Mouse (Mus musculus) hematopoietic stem cell, adult 5-6 weeks (primary cell): ENCODE results near the gene Pawr. TPM values are rescaled to one million over a fixed set of nuclear protein-coding genes. Genes with fewer than 3 reads are reported as not detected.

Experiments
- ATAC-seq, 2 experiments: fragments of 125-278 bp in 1 of 2; replicated peaks in 1 of 2; 2 replicates each; pipeline ENCODE4 v1.8.0; 2016 to 2017; ENCODE audit warnings: inconsistent platforms in 2 of 2, mild to moderate bottlenecking in 2 of 2, moderate number of reproducible peaks in 2 of 2, low read depth in 1 of 2, moderate TSS enrichment in 1 of 2; ENCODE audit not compliant: low FRiP score in 2 of 2, poor library complexity in 2 of 2, severe bottlenecking in 2 of 2, insufficient read depth in 1 of 2, low TSS enrichment in 1 of 2
- total RNA-seq: library from RNA; stranded (forward); fragments of 172-1452, 232-1000 nt; gene quantifications from 2 replicates; pipeline ENCODE4 v1.2.3, GENCODE M21; 2017

Gene Pawr
- total RNA-seq, 1 experiment from 2014 or later: 1.8 TPM

DNA sequence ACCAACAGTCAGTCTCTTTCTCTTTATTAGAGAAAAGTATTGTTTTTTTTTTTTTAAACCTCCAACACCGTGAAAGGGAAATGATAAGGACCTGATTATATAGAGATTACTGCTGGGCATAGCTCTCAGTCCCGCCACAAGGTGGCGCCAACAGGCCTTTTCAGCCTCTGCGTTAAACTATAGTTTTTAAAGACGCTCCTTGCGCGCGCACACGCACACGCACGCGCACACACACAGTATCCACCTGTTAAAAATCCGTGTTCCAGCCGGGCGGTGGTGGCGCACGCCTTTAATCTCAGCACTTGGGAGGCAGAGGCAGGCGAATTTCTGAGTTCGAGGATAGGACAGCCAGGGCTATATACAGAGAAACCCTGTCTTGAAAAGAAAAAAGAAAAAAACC is 31.1 kb upstream of the Pawr start:
- ATAC-seq: peak; percentile 91

DNA sequence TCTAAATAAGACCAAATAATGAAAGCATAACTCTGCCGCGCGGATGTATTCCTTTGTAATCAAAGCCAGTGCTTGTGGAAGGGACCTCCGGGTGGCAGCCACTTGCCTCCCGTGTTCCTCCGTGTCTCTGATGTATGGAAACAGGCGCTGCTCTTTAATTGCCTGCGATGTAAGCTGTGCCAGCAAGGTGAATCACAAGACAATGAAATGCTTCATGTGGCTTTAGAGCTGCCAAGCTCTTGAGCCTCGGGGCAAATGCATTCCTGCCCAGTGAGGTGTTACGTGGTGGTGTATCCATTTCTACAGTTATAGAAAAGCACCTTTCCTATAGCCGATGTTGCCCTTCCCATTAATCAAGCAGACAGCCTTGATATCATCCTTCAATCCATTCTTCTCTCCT is 24.1 kb upstream of the Pawr start:
- no peak for ATAC-seq

DNA sequence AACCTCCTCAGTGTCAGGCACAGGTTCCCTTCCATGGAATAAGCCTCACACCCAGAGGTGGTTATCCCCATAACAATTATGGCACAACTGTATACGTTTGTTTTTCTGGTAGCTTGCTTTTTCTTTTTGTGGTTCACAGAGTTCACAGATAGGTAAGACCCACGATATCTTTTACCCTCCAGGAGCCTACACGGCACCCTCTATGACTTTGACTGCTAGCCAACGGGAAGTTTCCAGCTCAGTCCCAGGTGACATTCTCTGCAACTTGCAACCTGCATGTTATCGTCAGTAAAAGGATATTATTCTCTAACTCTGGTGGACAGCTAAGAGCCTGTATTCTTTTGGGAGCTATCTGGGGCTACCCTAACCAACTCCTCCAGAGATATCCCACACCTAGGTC is 21.7 kb upstream of the Pawr start:
- ATAC-seq: no peak

DNA sequence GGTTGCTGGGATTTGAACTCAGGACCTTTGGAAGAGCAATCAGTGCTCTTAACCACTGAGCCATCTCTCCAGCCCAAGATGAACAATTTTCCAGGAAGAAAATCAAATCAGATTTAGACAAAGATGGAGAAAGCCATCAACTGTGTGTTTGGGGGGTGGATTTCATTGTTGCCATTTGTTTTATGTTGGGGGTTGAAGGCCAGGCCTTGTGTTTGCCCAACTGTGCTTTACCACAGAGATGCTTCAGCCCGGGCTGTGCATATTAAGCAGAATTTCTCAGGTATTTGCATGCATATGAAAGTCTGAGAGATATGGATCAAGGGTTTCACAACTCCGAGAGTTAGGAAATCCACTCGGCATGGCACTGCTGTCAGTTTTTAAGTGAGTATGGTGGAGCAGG is 20.5 kb upstream of the Pawr start:
- no peak for ATAC-seq

DNA sequence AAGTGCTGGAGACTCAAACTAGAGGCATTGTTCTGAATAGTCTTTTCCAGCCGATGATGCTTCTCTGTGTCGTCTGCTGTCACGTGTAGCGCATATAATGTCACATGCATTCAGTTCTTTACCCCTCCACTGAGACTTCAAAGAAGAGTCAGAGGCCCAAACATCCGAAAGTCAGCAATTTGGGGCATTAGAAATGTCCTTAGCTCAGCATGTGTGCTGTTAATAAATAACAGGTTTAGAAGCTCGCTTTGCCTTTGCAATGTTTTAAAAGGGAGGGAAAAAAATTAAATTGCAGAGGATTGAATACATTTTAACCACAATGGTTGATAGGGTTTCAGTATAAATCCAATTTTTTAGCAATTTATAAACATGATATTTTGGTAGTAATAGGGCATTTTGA is 18.1 kb upstream of the Pawr start:
- no peak for ATAC-seq

DNA sequence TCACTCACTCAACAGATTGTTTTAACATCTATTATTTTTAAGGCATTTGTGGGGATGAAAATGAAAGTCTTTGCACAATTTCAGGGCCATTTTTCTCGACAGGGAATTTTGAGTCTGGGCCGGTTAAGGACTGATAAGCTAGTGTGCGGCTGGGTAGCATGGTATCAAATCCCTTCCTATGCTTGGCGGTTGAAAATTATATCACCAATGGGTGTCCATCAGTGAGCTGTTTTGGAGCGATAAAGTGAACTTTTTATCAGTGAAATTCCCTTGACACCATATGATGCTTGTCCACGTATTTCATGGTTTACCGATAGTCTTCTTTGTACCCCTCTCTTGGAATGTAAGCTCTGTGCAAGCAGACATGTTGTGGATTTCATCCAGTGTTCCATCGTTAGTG is 17.5 kb upstream of the Pawr start:
- ATAC-seq: no peak

DNA sequence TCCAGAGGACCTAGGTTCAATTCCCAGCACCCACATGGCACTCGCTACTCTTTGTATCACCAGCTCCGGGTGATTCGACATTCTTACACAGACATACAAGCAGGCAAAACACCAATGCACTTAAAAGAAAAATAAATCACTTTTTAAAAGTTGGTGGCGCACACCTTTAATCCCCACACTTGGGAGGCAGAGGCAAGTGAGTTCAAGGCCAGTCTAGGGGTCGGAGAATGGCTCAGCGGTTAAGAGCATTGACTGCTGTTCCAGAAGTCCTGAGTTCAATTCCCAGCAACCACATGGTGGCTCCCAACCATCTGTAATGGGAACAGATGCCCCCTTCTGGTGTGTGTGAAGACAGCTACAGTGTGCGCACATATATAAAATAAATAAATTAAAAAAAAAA is 16.7 kb upstream of the Pawr start:
- ATAC-seq: no peak

DNA sequence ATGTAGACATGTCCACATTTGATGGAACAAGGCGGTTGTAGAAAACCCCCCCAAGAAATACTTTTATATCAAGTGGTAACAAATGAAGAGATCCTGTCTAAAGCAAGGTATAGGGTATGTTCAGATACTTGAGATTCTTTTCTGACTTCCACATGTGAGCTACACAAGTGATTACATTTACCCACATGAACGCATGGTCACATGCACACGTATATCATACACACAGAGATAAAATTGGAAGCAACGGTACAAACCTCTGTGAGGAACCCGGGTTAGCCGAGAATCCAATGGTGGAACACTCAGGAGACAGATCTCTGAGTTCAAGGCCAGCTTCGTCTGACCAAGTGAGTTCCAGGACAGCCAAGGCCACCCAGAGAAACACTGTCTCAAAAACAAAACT is 3.6 kb upstream of the Pawr start:
- ATAC-seq: no peak

DNA sequence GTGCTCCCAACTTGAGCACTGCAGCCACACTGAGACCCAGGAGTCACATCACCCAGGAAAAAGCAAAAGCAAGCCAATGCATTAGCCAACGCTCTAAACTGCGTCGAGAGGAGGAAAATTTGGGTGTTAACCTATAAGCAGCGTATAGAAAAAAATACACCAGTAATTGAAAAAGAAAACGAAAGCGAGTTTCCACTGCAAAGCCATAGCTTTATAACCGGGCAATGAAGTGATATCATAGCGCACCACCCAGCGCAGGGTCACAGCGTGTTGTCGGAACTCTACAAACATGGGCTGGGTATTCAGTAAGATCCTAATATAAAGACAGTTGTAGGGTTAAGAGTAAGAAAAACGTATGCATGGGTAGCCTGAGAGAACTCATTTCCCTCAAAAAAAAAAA is 2.9 kb upstream of the Pawr start:
- no peak for ATAC-seq

DNA sequence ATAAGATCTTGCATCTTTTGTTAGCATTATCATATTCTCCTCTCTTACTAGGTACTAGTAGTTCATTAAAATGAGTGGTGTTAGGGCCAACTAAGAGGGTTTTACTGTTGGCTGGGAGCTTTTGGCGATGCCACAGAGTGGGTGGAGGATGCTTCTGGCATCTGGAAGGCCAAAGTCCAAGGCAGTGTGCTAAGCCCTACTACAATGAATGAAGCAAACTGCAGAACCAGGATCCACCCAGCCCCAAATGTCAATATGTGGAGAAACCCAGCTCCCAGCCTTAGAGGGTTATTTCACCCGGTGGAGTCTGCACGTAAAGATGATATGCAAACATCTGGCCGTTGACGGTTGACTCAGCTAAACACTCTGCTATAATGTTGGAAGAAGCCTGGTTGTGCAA is 2.1 kb upstream of the Pawr start:
- no peak for ATAC-seq

DNA sequence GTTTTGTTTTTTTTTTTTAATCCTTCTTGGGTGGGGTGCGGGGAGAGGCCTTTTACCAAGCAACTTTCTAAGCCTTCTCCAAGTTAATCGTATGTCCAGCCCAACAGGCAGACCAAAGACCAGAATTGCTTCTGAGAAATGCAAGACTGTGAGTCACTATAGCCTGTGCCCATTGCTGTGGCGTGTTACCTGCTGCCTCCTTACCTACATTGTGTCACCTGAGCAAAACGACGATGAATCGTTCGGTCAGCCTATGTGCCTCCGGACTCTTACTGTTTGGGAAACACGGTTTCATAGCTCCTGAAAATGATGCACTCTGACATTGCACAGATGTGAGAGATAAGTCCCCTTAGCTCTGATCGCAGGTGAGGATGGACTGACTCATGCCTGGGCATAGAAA is 957 bp upstream of the Pawr start:
- ATAC-seq: no peak

DNA sequence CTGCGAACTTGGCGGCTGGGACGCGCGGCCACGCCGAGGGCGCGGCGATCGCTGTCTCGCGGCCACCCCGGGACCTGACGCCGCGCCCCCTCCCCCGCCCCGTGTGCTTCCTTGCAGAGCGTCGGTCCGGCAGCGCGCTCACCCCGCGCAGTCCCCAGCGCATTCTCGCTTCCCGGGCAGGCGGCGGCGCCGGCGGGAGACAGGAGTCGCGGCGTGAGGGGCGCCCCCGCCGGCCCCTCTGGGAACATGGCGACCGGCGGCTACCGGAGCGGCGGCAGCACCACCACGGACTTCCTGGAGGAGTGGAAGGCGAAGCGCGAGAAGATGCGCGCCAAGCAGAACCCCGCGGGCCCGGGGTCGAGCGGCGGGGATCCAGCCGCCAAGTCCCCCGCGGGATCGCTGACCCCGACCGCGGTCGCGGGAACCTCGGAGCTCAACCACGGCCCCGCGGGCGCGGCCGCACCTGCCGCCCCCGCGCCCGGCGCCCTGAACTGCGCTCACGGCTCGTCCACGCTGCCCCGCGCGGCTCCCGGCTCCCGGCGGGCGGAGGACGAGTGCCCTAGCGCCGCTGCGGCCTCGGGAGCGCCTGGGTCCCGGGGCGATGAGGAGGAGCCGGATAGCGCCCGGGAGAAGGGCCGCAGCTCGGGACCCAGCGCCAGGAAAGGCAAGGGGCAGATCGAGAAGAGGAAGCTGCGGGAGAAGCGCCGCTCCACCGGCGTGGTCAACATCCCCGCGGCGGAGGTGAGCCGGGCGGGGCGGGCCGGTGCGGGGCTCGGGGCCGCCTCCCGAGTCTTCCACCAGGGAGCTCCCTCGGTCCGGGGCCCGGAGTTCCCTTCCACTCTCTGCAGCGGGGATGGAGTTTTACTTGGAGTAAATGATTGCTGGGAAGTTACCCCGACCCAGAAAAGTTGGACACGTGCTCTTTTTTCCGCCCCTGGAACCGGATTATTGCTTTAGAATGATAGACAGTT is 935 bp downstream of the Pawr start:
- peak; percentile 18 to 43; a peak in 2 of 4 replicates for ATAC-seq

DNA sequence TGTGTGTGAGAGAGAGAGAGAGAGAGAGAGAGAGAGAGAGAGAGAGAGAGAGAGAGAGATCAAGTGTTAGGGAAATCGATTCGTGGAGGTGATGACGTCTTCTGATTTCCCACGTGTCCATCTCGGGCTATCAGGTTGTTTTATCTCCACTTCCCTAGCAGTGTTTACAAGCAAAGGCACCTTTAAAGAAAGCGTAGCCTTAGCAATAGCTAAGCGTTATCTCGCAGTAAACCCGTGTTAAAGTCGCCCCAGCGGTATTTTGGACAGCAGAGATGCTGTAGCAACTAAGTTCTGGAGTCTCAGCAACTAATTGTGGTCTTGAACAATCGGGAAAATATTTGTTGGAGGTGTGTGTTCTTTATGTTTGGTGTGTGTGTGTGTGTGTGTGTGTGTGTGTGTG is 1.7 kb downstream of the Pawr start:
- no peak for ATAC-seq

DNA sequence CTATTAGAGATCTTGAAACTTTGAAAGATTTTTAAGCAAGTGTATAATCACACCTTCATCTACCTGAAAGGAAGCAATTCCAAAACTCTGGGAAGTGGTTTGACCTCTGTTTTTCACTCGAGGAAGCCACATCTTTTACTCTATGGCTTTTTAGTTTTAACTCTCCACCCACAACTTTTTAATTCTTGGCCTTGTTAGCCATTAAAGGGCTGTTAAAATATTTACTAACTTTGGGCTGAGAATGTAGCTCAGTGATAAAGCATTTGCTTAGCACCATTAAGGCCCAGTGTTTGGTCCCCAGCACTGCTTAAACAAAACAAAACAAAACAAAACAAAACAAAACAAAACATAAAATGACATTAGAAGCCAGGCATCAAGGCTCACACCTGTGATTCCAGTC is 2.2 kb downstream of the Pawr start:
- ATAC-seq: no peak

DNA sequence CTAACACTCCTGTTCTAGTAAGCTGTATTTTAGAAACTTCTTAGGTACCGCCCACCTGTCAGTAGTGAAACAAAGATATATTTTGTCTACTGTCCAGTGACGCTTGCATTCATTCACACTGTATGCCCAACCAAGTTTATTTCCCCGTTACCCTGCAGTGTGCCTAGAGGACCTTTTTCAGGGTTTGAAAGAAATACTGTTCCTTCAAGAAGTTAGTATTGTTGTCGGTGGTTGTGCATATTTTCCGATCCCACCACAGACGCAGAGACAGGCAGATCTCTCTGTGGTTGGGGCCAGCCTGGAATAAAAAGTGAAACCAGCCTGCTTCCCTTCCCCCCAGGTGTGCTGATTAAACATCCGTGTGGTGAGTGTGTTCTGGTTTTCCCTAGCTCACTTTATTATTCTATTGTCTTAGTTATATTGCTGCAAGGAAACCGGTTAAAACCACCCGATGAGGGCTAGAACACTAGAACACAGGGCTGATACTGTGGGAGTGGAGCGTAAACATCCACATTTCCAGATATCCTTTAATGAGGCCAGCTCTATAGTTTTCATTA is 3.9 kb downstream of the Pawr start:
- no peak for ATAC-seq

DNA sequence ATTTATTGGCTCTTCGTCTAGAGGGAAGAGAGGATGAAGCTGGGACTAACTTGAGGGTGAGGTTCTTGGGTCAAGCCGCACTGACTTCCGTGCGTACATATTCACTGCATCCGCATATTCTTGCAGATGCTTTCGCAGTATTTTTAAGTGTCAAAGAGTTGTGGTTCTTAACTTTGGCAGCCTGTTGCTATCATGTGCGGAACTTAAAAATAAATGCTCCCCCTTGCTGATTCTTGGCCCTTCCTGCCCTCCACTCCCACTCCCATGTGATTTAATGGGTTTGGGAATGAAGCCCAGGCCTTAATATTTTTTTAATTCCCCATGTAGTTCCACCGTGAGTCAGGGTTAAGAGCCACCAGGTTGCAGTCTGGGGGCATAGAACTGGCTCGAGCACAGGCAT is 4.7 kb downstream of the Pawr start:
- ATAC-seq: no peak

DNA sequence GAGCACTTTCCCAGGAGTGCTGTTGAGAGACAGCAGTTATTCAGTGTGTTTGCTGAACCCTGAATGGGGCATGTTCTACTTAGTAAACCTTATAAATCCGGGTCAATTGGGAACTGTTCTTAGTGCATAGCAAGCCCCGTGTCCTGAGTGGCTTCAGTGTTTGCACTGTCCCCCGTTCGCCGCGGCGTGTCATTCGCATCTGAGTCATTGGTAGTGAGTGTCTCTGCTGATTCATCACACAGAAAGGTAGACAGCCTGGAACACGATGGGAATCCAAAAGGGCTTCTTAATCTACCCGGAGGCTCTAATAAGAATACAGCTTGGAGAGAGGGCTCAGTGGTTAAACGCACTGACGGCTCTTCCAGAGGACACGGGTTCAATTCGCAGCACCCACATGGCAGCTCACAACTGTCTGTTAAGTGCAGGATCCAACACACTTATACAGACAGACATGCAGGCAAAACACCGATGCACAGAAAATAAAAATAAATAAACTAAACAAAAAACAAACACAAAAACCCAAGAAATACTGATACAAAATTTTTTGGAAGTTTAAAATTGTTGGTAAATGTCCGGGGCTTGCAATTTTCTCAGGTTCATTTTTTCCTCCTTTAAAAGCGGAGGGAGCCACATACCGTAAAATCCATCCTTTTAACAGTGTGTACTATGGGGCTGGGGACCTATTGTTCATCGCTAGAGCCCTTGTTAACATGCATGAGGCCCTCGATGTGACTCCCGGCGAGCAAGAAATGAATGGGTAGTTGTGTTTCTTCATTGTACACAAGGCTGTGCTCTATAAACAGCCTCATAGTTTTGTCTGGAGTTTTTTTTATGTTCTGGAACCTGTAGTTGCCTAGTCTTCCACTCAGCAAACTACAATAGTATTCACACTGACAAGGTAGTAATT is 6.4 kb downstream of the Pawr start:
- ATAC-seq: no peak

DNA sequence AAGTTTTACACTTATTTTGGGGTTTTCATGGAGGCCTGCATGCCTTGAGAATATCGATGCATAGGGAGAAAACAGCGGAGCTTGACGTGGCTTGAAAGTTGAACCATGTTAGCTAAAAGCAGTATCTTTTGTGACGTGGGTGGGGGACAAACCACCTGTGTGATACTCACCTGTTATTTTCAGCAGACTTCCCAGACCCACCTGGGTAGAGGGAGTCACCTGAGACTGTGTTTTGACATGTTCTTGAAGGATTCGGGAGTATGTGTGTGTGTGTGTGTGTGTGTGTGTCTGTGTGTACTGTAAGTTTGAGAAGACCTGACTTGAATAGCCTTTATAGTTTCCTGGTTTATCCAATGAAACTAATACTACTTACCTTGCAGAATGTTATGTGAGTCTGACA is 7.2 kb downstream of the Pawr start:
- no peak for ATAC-seq
